ENCODE assay signal across 21 mouse cellular contexts in the genomic region with DNA sequence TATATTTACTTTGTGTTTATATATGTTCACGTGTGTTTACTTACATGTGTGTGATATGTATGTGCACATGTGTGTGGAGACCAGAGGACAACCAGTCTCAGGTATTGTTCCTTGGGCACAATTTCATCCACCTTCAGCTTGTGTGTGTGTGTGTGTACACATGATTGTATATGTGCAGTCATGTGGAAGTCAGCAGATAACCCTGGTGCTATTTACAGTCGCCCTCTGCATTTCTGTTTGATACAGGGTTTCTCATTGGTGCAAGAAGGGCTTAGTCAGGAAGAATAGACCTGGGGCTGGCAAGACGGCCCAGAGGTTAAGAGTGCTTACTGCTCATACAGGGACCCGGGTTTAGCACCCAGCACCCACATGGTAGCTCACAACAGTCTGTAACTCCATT.
DNase-seq lines count a peak whose midpoint lies in the region; ATAC-seq and TF ChIP-seq lines count a peak whose summit lies in the region.
"Had no signal": no experiment of that assay in that cellular context is flagged by ENCODE, and none has a peak within 500 bp of the region (broad histone marks: within the 10 kb centered on the region; RNA-seq: fewer than 3 reads in every experiment).

No protein-coding gene starts in this region.

- DNase-seq in heart, embryonic 10.5 days (ENCODE audit: low spot score) = peak; percentile 71
- DNase-seq in heart, postnatal 25 days (ENCODE audit: low spot score) = no peak
- peak; percentile 25 for DNase-seq in intestine, embryonic 14.5 days (ENCODE audit: low spot score)
- DNase-seq in adrenal gland, postnatal 25 days = no peak
- no peak for DNase-seq in cerebellum, postnatal 4 days (ENCODE audit: low spot score in 2 of 2)
- DNase-seq: adrenal gland, adult 8-10 months; cerebellum, adult 2 months; gastrocnemius, postnatal 14 days; kidney, postnatal 14 days; right cerebral cortex, adult 18-20 months; spleen, adult 18-20 months; thymus, adult 2 months had no signal

- H3K4me1 ChIP-seq in heart, embryonic 10.5 days = peaks cover 24% of the 10 kb centered on the region
- no peaks in the 10 kb centered on the region for H3K4me1 ChIP-seq in intestine, embryonic 14.5 days (replicated peaks; ENCODE audit: control insufficient read depth, insufficient read depth, low read length)
- no peaks in the 10 kb centered on the region; the same call in 1 of the 2 replicates for H3K4me1 ChIP-seq in intestine, postnatal 0 days (replicated peaks; ENCODE audit: control insufficient read depth, insufficient read depth, low read length)
- H3K4me1 ChIP-seq in liver, embryonic 12.5 days = peaks cover 69% of the 10 kb centered on the region
- H3K4me1 ChIP-seq: forebrain, embryonic 12.5 days; megakaryocyte, embryonic 14.5 days had no signal

- WGBS in heart, embryonic 10.5 days = 82% methylated on average over 4 of the region's 4 CpGs
- WGBS in intestine, embryonic 14.5 days = 90% methylated on average over 4 of the region's 4 CpGs
- 83% methylated on average over 4 of the region's 4 CpGs for WGBS in intestine, postnatal 0 days
- WGBS in liver, embryonic 12.5 days (ENCODE audit: insufficient replicate concordance) = 69% methylated on average over 4 of the region's 4 CpGs

- H3K9ac ChIP-seq in intestine, embryonic 14.5 days (ENCODE audit: low read length) = no peak overlapping the region
- H3K9ac ChIP-seq in intestine, postnatal 0 days (ENCODE audit: low read depth, low read length) = no peak overlapping the region
- 0 out of 2 replicates have a peak overlapping the region, but pooled peaks have one; percentile 10 for H3K9ac ChIP-seq in liver, embryonic 12.5 days
- H3K9ac ChIP-seq: forebrain, embryonic 12.5 days; limb, embryonic 13.5 days had no signal

- H3K9me3 ChIP-seq in heart, embryonic 10.5 days = no peaks in the 10 kb centered on the region
- no peaks in the 10 kb centered on the region for H3K9me3 ChIP-seq in intestine, embryonic 14.5 days (ENCODE audit: control insufficient read depth, low read length)
- no peaks in the 10 kb centered on the region for H3K9me3 ChIP-seq in intestine, postnatal 0 days (ENCODE audit: control insufficient read depth)
- no peaks in the 10 kb centered on the region for H3K9me3 ChIP-seq in liver, embryonic 12.5 days (replicated peaks)

- no peaks in the 10 kb centered on the region for H3K79me2 ChIP-seq in myocyte (ENCODE audit: control insufficient read depth, insufficient read depth)

- no peak for TF ChIP-seq CTCF in intestine, postnatal 0 days (IDR thresholded peaks at IDR 0.05; ENCODE audit: low read depth)

- ATAC-seq in intestine, embryonic 14.5 days (replicated peaks; ENCODE audit: low FRiP score, low TSS enrichment, low read depth) = no peak
- no peak for ATAC-seq in intestine, postnatal 0 days
- peak; percentile 57 for ATAC-seq in liver, embryonic 12.5 days
- ATAC-seq: lung, postnatal 0 days; midbrain, embryonic 16.5 days had no signal

- H3K27ac ChIP-seq in heart, embryonic 10.5 days = peak overlapping the region; percentile 79; the same call in 1 of the 2 replicates
- no peak overlapping the region for H3K27ac ChIP-seq in intestine, embryonic 14.5 days (ENCODE audit: low read depth)
- no peak overlapping the region for H3K27ac ChIP-seq in intestine, postnatal 0 days (ENCODE audit: low read depth, low read length)
- H3K27ac ChIP-seq in liver, embryonic 12.5 days = peak overlapping the region; percentile 99
- H3K27ac ChIP-seq: forebrain, embryonic 12.5 days; left cerebral cortex, adult 2 months; limb, embryonic 13.5 days had no signal

- no peak overlapping the region for H3K4me2 ChIP-seq in intestine, embryonic 14.5 days (ENCODE audit: low read length)
- no peak overlapping the region for H3K4me2 ChIP-seq in intestine, postnatal 0 days (replicated peaks; ENCODE audit: low read depth)
- H3K4me2 ChIP-seq in liver, embryonic 12.5 days = no peak overlapping the region
- peak overlapping the region; percentile 55 for H3K4me2 ChIP-seq in myocyte (ENCODE audit: low read depth)
- H3K4me2 ChIP-seq: forebrain, embryonic 12.5 days; limb, embryonic 13.5 days had no signal

- H3K4me3 ChIP-seq in heart, embryonic 10.5 days = no peak overlapping the region
- H3K4me3 ChIP-seq in intestine, embryonic 14.5 days (ENCODE audit: low read depth, low read length) = no peak overlapping the region
- H3K4me3 ChIP-seq in intestine, postnatal 0 days (ENCODE audit: low read depth, low read length) = no peak overlapping the region
- H3K4me3 ChIP-seq in liver, embryonic 12.5 days = no peak overlapping the region
- H3K4me3 ChIP-seq in myocyte = no peak overlapping the region
- H3K4me3 ChIP-seq: forebrain, embryonic 12.5 days; left cerebral cortex, adult 2 months; limb, embryonic 13.5 days; megakaryocyte, embryonic 14.5 days had no signal

- H3K27me3 ChIP-seq in heart, embryonic 10.5 days (ENCODE audit: insufficient read depth, poor library complexity, severe bottlenecking) = no peaks in the 10 kb centered on the region
- H3K27me3 ChIP-seq in intestine, embryonic 14.5 days (replicated peaks; ENCODE audit: control insufficient read depth, insufficient read depth, low read length) = no peaks in the 10 kb centered on the region
- no peaks in the 10 kb centered on the region for H3K27me3 ChIP-seq in intestine, postnatal 0 days (replicated peaks; ENCODE audit: control insufficient read depth, insufficient read depth, low read length)
- H3K27me3 ChIP-seq in liver, embryonic 12.5 days (replicated peaks) = no peaks in the 10 kb centered on the region
- H3K27me3 ChIP-seq in myocyte (ENCODE audit: control insufficient read depth, insufficient read depth, insufficient read length) = no peaks in the 10 kb centered on the region
- H3K27me3 ChIP-seq: forebrain, embryonic 12.5 days; limb, embryonic 13.5 days had no signal

- H3ac ChIP-seq in myocyte (ENCODE audit: control insufficient read depth, insufficient read length) = no peak overlapping the region

- no peaks in the 10 kb centered on the region for H3K36me3 ChIP-seq in heart, embryonic 10.5 days
- no peaks in the 10 kb centered on the region for H3K36me3 ChIP-seq in intestine, embryonic 14.5 days (ENCODE audit: control insufficient read depth, insufficient read depth, low read length)
- no peaks in the 10 kb centered on the region for H3K36me3 ChIP-seq in intestine, postnatal 0 days (ENCODE audit: control insufficient read depth, insufficient read depth)
- H3K36me3 ChIP-seq in liver, embryonic 12.5 days = no peaks in the 10 kb centered on the region
- H3K36me3 ChIP-seq in myocyte (ENCODE audit: control insufficient read depth, insufficient read depth) = no peaks in the 10 kb centered on the region
- H3K36me3 ChIP-seq: forebrain, embryonic 12.5 days; limb, embryonic 13.5 days had no signal

- no peak for TF ChIP-seq POLR2A in myocyte (IDR thresholded peaks at IDR 0.05; ENCODE audit: insufficient read length, low read depth)

- intact Hi-C loops in heart, postnatal 25 days (cut with DNase I) = no loop called here

TF ChIP-seq in myocyte, 11 proteins besides CTCF, POLR2A, EP300 and RAD21:
- no peak for TF ChIP-seq TCF12 (IDR thresholded peaks at IDR 0.05; ENCODE audit: insufficient read depth, poor library complexity, severe bottlenecking)
- TF ChIP-seq E2F4 (IDR thresholded peaks at IDR 0.05; ENCODE audit: insufficient read depth) = no peak
- no peak for TF ChIP-seq REST (IDR thresholded peaks at IDR 0.05; ENCODE audit: insufficient read depth, insufficient read length)
- TF ChIP-seq USF1 (IDR thresholded peaks at IDR 0.05; ENCODE audit: low read depth) = no peak

Comparison
In these comparisons a context has a peak if more than half of its experiments do, and no peak if none do; other contexts are left out.
1. DNase-seq: peak in heart, embryonic 10.5 days (single experiment) and intestine, embryonic 14.5 days (single experiment); none in heart, postnatal 25 days (single experiment), adrenal gland, postnatal 25 days (single experiment) and cerebellum, postnatal 4 days (0 of 2).
2. H3K27ac ChIP-seq: peak in heart, embryonic 10.5 days (single experiment) and liver, embryonic 12.5 days (single experiment); none in intestine, embryonic 14.5 days (single experiment) and intestine, postnatal 0 days (single experiment).